Mouse (Mus musculus) monocyte, adult 59 days (primary cell): ENCODE measurements around the gene 3110082I17Rik. TPM values are rescaled to one million over a fixed set of nuclear protein-coding genes. Genes with fewer than 3 reads are reported as not detected.

Source experiments
- total RNA-seq, 2 experiments: library from RNA; stranded (reverse); gene quantifications; one replicate each; pipeline ENCODE4 v1.2.4; 2023

The 3110082I17Rik gene
- 10 to 100 TPM; 30.3 to 31.7 TPM for total RNA-seq

GRCm38 (mm10) chr5:139460384-139461067 is at the start of gene 3110082I17Rik:
TSS of gene 3110082I17Rik (minus strand) at chr5:139460527.

GRCm38 (mm10) chr5:139484185-139484814 is 24.0 kb upstream of the 3110082I17Rik start, which contains the start of gene Zfand2a:
TSS of gene Zfand2a (minus strand) at chr5:139484549.

DNA sequence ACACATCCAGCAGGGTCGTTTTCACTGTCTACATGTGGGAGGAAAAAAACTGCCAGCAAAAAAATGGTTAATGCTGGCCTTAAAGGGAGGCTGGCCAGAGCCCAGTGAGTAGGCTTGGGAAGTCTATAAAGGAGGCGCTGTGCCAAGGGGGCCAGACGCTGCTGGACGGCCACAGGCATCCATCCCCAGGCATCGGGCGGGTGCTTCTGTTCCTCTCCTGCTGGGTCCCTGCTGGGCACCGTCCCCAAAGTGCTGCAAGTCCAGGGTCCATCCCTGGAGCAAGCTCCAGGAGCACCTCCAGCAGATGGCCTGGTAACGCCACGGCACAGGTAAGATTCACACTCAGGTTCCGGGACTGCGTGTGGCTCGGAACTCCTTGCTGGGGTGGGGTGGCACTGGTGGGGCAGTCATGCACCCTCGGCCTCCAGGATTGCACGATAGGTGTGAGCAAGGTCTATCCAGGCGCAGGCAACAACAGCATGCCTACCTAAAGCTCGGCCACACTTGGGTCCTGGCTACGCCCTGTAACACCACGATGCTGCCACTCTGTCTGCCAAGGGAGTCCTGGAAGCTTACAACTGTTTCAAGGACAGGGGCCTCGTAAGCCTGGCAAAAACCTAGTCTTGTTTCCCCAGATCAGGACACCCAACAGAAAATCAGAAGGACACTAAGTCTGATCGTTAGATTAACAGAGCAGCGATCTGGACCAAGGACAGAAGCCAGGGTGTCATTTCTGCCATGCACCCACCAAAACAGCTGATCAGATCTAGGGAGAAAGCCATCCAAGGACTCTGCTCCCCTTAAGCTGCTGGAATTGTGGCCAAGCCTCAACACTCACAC is 37.1 kb downstream of the 3110082I17Rik start, which contains the start of gene Gper1:
Gene Gper1 (plus strand): TSS at position 126 of the 840 bp plus-strand sequence.

DNA sequence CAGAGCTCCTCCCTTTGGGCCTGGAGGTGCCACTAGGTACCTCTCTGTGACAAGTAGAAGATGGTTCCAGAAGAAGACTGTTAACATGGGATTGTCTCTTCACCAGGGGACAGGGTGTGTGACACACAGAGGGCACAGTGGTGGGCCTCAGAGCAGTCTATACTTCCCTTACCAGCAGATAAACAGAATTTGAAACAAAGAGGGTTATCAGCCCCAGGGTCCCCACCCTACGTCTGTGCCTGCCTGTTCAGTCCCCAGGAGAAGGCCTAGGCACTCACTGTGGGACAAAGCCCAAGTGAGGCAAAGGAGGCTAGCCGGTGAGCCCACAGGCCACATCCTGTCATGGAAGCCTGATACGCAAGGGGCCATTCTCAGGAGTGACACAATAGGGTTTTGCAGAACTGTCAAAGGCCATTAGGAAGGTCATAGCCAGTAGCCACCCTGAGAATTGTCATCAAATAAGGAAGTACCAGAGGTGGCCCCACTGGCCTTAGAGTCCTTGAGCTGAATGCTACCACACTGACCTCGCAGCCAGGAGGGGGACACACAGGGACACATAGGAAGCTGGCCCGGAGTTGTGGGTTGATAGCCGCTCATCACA is 55.4 kb downstream of the 3110082I17Rik start, which contains the start of gene C130050O18Rik:
Gene C130050O18Rik (plus strand): TSS at position 480 of the 601 bp plus-strand sequence.

GRCm38 (mm10) chr5:139377468-139378270 is 82.7 kb downstream of the 3110082I17Rik start, which contains the start of gene Gpr146:
TSS of gene Gpr146 (plus strand) at chr5:139377697.

GRCm38 (mm10) chr5:139352317-139352716 is 108.0 kb downstream of the 3110082I17Rik start, which contains the start of gene Cyp2w1:
TSS of gene Cyp2w1 (plus strand) at chr5:139352617.

DNA sequence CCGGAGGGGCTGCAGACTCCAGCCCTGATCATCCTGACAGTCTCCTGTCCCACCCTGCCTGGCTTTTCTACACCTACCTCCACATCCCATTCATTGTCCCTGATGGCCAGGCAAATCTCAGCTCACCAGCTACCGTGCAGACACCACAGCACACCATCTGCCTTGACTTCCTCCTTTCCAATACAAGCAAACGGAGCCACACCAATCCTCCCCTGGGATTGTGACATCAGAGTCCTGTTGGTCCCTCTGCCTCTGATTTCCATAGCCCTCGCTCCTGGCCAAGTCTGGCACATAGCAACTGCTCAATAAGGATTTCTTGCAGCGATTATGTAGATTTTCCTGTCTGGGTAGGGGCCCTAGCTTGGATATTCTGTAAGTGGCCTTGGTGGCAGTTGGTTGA is 109.2 kb downstream of the 3110082I17Rik start, which contains the start of gene Cox19:
Gene Cox19 (minus strand): TSS at position 285 of the 400 bp plus-strand sequence.

GRCm38 (mm10) chr5:139325395-139325966 is 134.8 kb downstream of the 3110082I17Rik start, which contains the start of gene Adap1:
TSS of gene Adap1 (minus strand) at chr5:139325622.

Other genes starting within 250 kb of the 3110082I17Rik start
- gene Get4, start 208.2 kb downstream of the 3110082I17Rik start, total RNA-seq: 10 to 100 TPM; 27.8 to 28.1 TPM
- 100 to 1,000 TPM; 192 to 194 TPM for gene Adap1, start 134.9 kb downstream of the 3110082I17Rik start, total RNA-seq
- gene Cox19, start 109.1 kb downstream of the 3110082I17Rik start, total RNA-seq: 10 to 100 TPM; 23.0 to 34.9 TPM
- not detected for gene Cyp2w1, start 107.9 kb downstream of the 3110082I17Rik start, total RNA-seq
- 10 to 100 TPM; 11.5 to 12.2 TPM for gene Gpr146, start 82.8 kb downstream of the 3110082I17Rik start, total RNA-seq
- gene C130050O18Rik, start 55.2 kb downstream of the 3110082I17Rik start, total RNA-seq: 10 to 100 TPM; 64.5 to 66.6 TPM
- gene Gper1, start 37.4 kb downstream of the 3110082I17Rik start, total RNA-seq: 1 to 10 TPM in 1 of 2 experiments, under 1 TPM in 1; 0.39 to 1.3 TPM
- 100 to 1,000 TPM; 125 to 129 TPM for gene Zfand2a, start 24.0 kb upstream of the 3110082I17Rik start, total RNA-seq
- not detected for gene Uncx, start 83.0 kb upstream of the 3110082I17Rik start, total RNA-seq